Mouse (Mus musculus): ENCODE results near the gene Ybx3. TPM values are rescaled to one million over a fixed set of nuclear protein-coding genes. Genes with fewer than 3 reads are reported as not detected.

Gene Ybx3
- polyA plus RNA-seq, 1 experiment from 2014 or later, result 72.9 TPM

DNA sequence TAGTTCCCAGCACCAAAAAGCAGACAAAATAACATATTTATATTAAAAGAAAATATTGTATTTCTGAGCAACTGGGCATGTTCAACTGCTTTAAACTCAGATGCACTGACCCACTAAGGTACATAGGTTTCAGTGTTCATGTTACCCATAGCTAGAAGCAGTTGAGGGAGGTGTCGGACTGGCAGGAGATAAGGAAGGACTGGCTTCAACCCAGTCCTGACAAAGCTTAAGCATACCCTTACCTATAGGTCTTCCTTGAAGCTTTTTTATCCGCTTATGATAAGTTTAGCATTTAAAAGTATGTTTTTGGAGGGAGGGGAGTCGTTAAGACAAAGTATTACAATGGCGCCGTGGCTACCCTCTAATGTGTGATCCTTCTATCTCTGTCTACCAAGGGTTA, 17.5 kb downstream of the Ybx3 start:
- no peaks in the 10 kb centered on the region for H3K36me3 ChIP-seq (ENCODE audit: inconsistent target)
- WGBS (ENCODE audit: missing documents), result 98% methylated on average over 5 of the region's 5 CpGs

GRCm38 (mm10) chr6:131369866-131370616, 18.2 kb downstream of the Ybx3 start:
- Histone ChIP-seq H3K4me3 (ENCODE audit: inconsistent target) (no peak overlapping the region), H3K27ac (no peak overlapping the region), H3K36me3 (ENCODE audit: inconsistent target) (no peaks in the 10 kb centered on the region; the same call in 1 of the 2 replicates), H3K79me2 (ENCODE audit: inconsistent target) (no peaks in the 10 kb centered on the region)
- WGBS (ENCODE audit: missing documents), result 96% methylated on average over 8 of the region's 8 CpGs

More for the DNA sequence above, 17.5 kb downstream of the Ybx3 start:
- H3K4me3 ChIP-seq (ENCODE audit: inconsistent target), result no peak overlapping the region
- H3K79me2 ChIP-seq (ENCODE audit: inconsistent target), result no peaks in the 10 kb centered on the region
- H3K27ac ChIP-seq, result no peak overlapping the region

DNA sequence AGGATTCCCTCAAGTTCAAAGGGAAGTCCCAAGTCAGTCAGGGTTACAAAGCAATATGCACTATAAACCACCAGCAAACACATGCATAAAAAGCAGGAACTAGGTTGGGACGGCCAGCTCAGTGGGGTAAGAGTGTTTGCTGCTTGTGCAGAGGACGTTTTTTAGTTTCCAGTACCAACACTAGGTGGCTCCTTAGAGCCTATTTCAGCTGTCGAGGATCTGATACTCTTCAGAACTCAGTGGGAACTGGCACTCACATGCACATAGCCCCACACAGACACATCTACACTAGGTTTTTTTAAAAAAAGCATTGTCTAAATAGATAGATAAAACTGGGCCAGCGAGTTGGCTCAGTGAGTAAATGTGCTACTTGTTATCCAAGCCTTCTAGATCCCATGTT, 21.2 kb downstream of the Ybx3 start:
- H3K36me3 ChIP-seq (ENCODE audit: inconsistent target), result no peaks in the 10 kb centered on the region; the same call in 1 of the 2 replicates
- no peak overlapping the region for H3K4me3 ChIP-seq (ENCODE audit: inconsistent target)
- no peaks in the 10 kb centered on the region for H3K79me2 ChIP-seq (ENCODE audit: inconsistent target)
- WGBS (ENCODE audit: missing documents), result 43% methylated on average over 4 of the region's 4 CpGs
- no peak overlapping the region for H3K27ac ChIP-seq

GRCm38 (mm10) chr6:131364353-131364752, 23.9 kb downstream of the Ybx3 start:
- no peak overlapping the region for H3K4me3 ChIP-seq (ENCODE audit: inconsistent target)
- WGBS (ENCODE audit: missing documents), result 71% methylated on average over 2 of the region's 2 CpGs
- H3K79me2 ChIP-seq (ENCODE audit: inconsistent target), result no peaks in the 10 kb centered on the region
- H3K27ac ChIP-seq, result no peak overlapping the region
- H3K36me3 ChIP-seq (ENCODE audit: inconsistent target), result no peaks in the 10 kb centered on the region; the same call in 1 of the 2 replicates

DNA sequence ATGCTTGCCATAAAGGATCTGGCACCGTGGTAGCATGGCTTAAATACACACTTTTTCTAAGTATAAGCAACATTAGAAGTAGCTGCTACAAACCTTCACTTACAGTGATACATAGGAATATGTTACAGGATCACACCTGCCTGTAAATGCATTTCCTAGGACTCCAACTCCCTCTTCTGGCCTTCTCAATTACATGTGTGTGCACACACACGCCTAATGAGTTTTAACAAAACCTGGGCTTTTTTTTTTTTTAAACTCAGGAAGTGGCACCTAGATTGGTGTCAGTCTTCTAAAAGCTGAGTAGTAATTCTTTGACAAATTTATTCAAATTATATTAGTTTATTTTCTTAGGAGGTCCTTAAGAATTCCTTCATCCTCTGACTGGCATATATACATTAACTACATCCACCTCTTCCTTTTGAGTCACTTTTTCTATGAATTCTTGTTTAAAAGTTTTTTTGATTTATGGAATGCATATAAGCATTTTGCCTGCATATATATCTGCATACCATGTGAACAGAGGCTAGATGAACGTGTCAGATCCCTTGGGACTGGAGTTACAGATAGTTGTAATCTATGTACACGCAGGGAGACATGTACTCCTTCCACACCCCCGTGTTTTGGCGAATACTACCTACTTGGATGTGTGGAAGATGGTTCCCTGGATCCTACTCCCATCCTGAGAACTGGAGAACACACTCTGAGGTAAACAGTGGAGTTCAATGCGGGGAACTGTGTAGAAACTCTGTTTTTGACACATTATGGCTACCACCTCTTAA, 25.1 kb downstream of the Ybx3 start:
- H3K79me2 ChIP-seq (ENCODE audit: inconsistent target), result no peaks in the 10 kb centered on the region
- H3K36me3 ChIP-seq (ENCODE audit: inconsistent target), result no peaks in the 10 kb centered on the region; the same call in 1 of the 2 replicates
- no peak overlapping the region for H3K4me3 ChIP-seq (ENCODE audit: inconsistent target)
- H3K27ac ChIP-seq, result no peak overlapping the region
- 93% methylated on average over 7 of the region's 7 CpGs for WGBS (ENCODE audit: missing documents)

- Histone ChIP-seq H3K4me3 (ENCODE audit: inconsistent target) (no peak overlapping the region), H3K79me2 (ENCODE audit: inconsistent target) (no peaks in the 10 kb centered on the region), H3K27ac (no peak overlapping the region), H3K36me3 (ENCODE audit: inconsistent target) (no peaks in the 10 kb centered on the region; the same call in 1 of the 2 replicates)
- 93% methylated on average over 5 of the region's 5 CpGs for WGBS (ENCODE audit: missing documents)
These were observed 27.6 kb downstream of the Ybx3 start for GRCm38 (mm10) chr6:131360693-131361092.

DNA sequence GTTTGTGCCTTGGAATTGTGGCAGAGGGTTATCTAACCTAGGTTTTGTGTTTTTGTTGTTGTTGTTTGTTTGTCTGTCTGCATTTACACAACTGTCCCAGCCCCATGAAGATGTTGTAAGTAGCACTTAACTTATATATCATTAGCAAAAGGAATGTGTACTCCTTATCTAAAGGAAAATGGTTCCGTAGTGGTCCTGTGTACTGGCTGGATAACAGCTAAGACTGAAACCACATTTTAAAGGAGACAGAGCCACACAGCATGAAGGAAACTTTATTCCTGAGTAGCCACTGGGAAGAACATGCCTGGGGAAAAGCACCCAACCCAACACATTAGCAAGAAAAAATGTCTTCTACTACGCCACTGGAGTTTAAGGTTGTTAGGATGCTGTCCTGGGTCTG, 28.7 kb downstream of the Ybx3 start:
- H3K79me2 ChIP-seq (ENCODE audit: inconsistent target), result no peaks in the 10 kb centered on the region
- no peaks in the 10 kb centered on the region; the same call in 1 of the 2 replicates for H3K36me3 ChIP-seq (ENCODE audit: inconsistent target)
- WGBS (ENCODE audit: missing documents), result 100% methylated on average over 2 of the region's 2 CpGs
- no peak overlapping the region for H3K27ac ChIP-seq
- H3K4me3 ChIP-seq (ENCODE audit: inconsistent target), result no peak overlapping the region

DNA sequence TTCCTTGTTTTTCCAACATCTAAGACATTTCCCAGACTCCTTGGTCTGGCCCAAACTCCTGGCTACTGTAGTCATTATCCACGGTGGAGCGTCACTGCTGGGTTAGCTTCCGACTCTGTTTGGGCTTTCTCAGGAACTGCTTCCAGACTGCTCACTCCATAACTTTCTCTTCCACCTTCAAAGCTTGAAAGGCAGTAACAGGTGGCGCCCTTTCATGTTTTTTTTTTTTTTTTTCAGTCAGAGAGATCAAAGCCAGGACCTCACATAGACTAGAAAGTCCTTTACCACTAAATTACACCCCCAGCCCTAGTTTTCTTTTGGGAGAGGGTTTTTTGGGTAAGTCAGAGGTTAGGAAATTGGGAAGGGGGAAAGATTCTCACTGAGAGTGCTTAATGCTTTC, 33.4 kb downstream of the Ybx3 start:
- Histone ChIP-seq H3K4me3 (ENCODE audit: inconsistent target) (no peak overlapping the region), H3K79me2 (ENCODE audit: inconsistent target) (no peaks in the 10 kb centered on the region), H3K36me3 (ENCODE audit: inconsistent target) (no peaks in the 10 kb centered on the region), H3K27ac (no peak overlapping the region)
- 62% methylated on average over 4 of the region's 4 CpGs for WGBS (ENCODE audit: missing documents)

DNA sequence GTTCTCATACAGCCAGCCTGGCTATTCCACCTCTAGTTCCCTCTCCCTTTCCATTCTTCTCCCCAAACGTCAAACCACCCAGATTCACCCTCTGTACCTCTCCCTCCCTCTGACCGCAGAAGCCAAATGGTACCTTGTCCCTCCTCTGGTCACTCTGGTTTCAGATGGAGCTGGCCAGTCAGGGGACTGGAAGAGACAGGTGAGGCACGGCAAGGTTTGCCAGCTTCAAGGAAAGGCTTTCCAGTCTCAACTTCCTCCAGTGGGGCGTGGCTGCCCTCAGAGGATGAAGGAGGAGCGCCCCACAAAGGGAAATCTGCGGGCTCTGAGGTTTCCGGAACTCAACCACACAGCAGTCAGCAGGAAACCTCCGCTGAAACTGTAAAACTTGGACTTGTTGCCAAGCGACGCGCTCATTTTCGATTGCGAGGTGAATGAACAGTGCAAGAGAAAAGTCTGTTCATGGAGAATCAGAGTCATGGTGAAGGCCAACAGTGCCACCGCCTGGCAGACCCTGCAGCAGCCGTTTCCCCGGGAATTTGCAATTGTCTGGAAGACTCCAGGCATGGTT, 34.8 kb downstream of the Ybx3 start, which contains the start of gene Styk1:
Gene Styk1 (minus strand): TSS at position 246 of the 568 bp plus-strand sequence.
- no peaks in the 10 kb centered on the region for H3K36me3 ChIP-seq (ENCODE audit: inconsistent target)
- WGBS (ENCODE audit: missing documents), result under 1% methylated on average over 16 of the region's 16 CpGs
- H3K27ac ChIP-seq, result no peak within 1 kb of the TSS
- no peak within 1 kb of the TSS for H3K4me3 ChIP-seq (ENCODE audit: inconsistent target)
- no peaks in the 10 kb centered on the region for H3K79me2 ChIP-seq (ENCODE audit: inconsistent target)

DNA sequence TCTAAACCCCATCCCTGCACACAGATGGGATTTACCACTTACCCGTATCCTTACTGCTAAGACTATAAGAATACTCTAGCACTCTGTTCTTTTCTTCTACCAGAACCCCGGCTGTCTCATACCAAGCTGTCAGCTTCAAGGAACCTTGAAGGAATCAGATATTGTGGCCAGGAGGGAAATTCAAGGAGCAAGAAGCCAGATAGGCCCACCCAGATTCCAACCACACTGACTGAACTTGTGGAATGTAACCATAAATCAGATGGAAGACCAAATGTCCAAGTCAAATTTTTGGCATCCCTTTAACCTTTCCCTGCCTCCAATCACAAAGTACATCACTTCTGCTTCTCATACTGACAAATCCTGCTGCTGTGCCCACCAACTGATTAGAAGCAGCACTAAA, 41.2 kb downstream of the Ybx3 start:
- no peaks in the 10 kb centered on the region for H3K79me2 ChIP-seq (ENCODE audit: inconsistent target)
- no peak overlapping the region for H3K4me3 ChIP-seq (ENCODE audit: inconsistent target)
- no peaks in the 10 kb centered on the region for H3K36me3 ChIP-seq (ENCODE audit: inconsistent target)
- WGBS (ENCODE audit: missing documents), result 97% methylated on average over 2 of the region's 2 CpGs
- no peak overlapping the region for H3K27ac ChIP-seq

GRCm38 (mm10) chr6:131344346-131344745, 43.9 kb downstream of the Ybx3 start:
- no peak overlapping the region for H3K27ac ChIP-seq
- WGBS (ENCODE audit: missing documents), result 92% methylated on average over 7 of the region's 7 CpGs
- H3K36me3 ChIP-seq (ENCODE audit: inconsistent target), result no peaks in the 10 kb centered on the region
- H3K4me3 ChIP-seq (ENCODE audit: inconsistent target), result no peak overlapping the region
- H3K79me2 ChIP-seq (ENCODE audit: inconsistent target), result no peaks in the 10 kb centered on the region

- H3K27ac ChIP-seq, result no peak overlapping the region
- H3K4me3 ChIP-seq (ENCODE audit: inconsistent target), result no peak overlapping the region
- H3K79me2 ChIP-seq (ENCODE audit: inconsistent target), result no peaks in the 10 kb centered on the region
- WGBS (ENCODE audit: missing documents), result 81% methylated on average over 3 of the region's 3 CpGs
- H3K36me3 ChIP-seq (ENCODE audit: inconsistent target), result no peaks in the 10 kb centered on the region
These were observed 48.2 kb downstream of the Ybx3 start for GRCm38 (mm10) chr6:131340082-131340481.

- H3K79me2 ChIP-seq (ENCODE audit: inconsistent target), result no peaks in the 10 kb centered on the region
- WGBS (ENCODE audit: missing documents), result 98% methylated on average over 3 of the region's 3 CpGs
- H3K36me3 ChIP-seq (ENCODE audit: inconsistent target), result no peaks in the 10 kb centered on the region
- H3K4me3 ChIP-seq (ENCODE audit: inconsistent target), result no peak overlapping the region
- H3K27ac ChIP-seq, result no peak overlapping the region
These were observed 49.0 kb downstream of the Ybx3 start for GRCm38 (mm10) chr6:131339309-131339708.

- H3K27ac ChIP-seq, result no peak overlapping the region
- no peaks in the 10 kb centered on the region for H3K79me2 ChIP-seq (ENCODE audit: inconsistent target)
- no peaks in the 10 kb centered on the region for H3K36me3 ChIP-seq (ENCODE audit: inconsistent target)
- WGBS (ENCODE audit: missing documents), result 91% methylated on average over 1 of the region's 1 CpGs
- H3K4me3 ChIP-seq (ENCODE audit: inconsistent target), result no peak overlapping the region
These were observed 49.5 kb downstream of the Ybx3 start for GRCm38 (mm10) chr6:131338787-131339186.

DNA sequence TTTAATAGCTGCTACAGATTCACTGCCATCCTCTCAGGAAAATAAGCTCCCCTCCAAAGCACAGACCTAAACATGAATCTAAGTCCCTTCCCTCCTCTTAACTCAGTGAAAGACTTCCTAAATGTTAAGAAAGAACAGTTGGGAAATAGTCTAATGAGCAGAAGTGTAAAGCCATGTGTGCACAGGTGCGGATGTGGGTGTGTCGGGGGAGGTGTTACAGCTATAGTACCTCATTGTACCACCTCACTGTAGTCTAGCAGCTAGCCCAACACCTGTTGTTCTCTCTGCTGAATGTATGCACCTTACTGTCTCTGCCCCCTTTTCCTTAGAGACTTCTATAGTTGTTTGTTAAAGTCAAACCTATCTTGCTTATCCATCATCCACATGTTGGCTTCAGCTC, 61.2 kb downstream of the Ybx3 start:
- Histone ChIP-seq H3K36me3 (ENCODE audit: inconsistent target) (no peaks in the 10 kb centered on the region), H3K79me2 (ENCODE audit: inconsistent target) (no peaks in the 10 kb centered on the region), H3K4me3 (ENCODE audit: inconsistent target) (no peak overlapping the region), H3K27ac (no peak overlapping the region)
- WGBS (ENCODE audit: missing documents), result 85% methylated on average over 2 of the region's 2 CpGs
